Mouse (Mus musculus) erythroblast, adult 5-6 weeks (primary cell): ENCODE results near the gene Mrps18c. TPM values are rescaled to one million over a fixed set of nuclear protein-coding genes. Genes with fewer than 3 reads are reported as not detected.

Experiments used
- ATAC-seq: replicated peaks from 2 replicates; pipeline ENCODE4 v1.8.0; 2016; ENCODE audit warnings: moderate number of reproducible peaks, mild to moderate bottlenecking, moderate TSS enrichment, inconsistent platforms; ENCODE audit not compliant: poor library complexity, low FRiP score, severe bottlenecking
- total RNA-seq, 2 experiments: library from RNA; stranded (forward) in 1 of 2; stranded (reverse) in 1 of 2; fragments of 150-400 nt in 1 of 2; fragments of 200-764, 138-1000 nt in 1 of 2; gene quantifications; 2 replicates each; pipeline versions ENCODE4 v1.2.3 to v1.2.4; 2015 to 2017; ENCODE audit warnings: low replicate concordance in 2 of 2

The Mrps18c gene
- total RNA-seq, 2 experiments from 2014 or later: 15.8 to 36.8 TPM

GRCm38 (mm10) chr5:100822826-100823225, 24.4 kb downstream of the Mrps18c start:
- ATAC-seq: no peak

- no peak for ATAC-seq
Observed at GRCm38 (mm10) chr5:100825975-100826374, 27.5 kb downstream of the Mrps18c start.

- no peak for ATAC-seq
Observed at GRCm38 (mm10) chr5:100826531-100826930, 28.1 kb downstream of the Mrps18c start.

GRCm38 (mm10) chr5:100828701-100829100, 30.3 kb downstream of the Mrps18c start:
- no peak for ATAC-seq

- ATAC-seq: no peak
Observed at GRCm38 (mm10) chr5:100832680-100833079, 34.3 kb downstream of the Mrps18c start.

- ATAC-seq: no peak
Observed at GRCm38 (mm10) chr5:100833841-100834240, 35.4 kb downstream of the Mrps18c start.

GRCm38 (mm10) chr5:100835862-100836538, 37.6 kb downstream of the Mrps18c start:
- no peak for ATAC-seq

GRCm38 (mm10) chr5:100837907-100838306, 39.5 kb downstream of the Mrps18c start:
- ATAC-seq: no peak

- no peak for ATAC-seq
Observed at GRCm38 (mm10) chr5:100844485-100844884, 46.1 kb downstream of the Mrps18c start.

GRCm38 (mm10) chr5:100845485-100845847, 47.0 kb downstream of the Mrps18c start, which contains the start of gene Gpat3:
Gene Gpat3, plus strand, starts transcription at chr5:100845713.
- no peak for ATAC-seq

GRCm38 (mm10) chr5:100845848-100846598, 47.6 kb downstream of the Mrps18c start:
- ATAC-seq: no peak

- ATAC-seq: no peak
Observed at GRCm38 (mm10) chr5:100846599-100846920, 48.1 kb downstream of the Mrps18c start.

- no peak for ATAC-seq
Observed at GRCm38 (mm10) chr5:100847143-100847542, 48.7 kb downstream of the Mrps18c start.

- ATAC-seq: no peak
Observed at GRCm38 (mm10) chr5:100853963-100854362, 55.5 kb downstream of the Mrps18c start.

Other genes starting within 250 kb of the Mrps18c start
- gene Plac8, start 226.4 kb upstream of the Mrps18c start, total RNA-seq (2015; ENCODE audit: low replicate concordance): 479 and 590 TPM in 2 replicates
- gene Plac8, start 226.4 kb upstream of the Mrps18c start, total RNA-seq (2017; ENCODE audit: low replicate concordance): 231 and 307 TPM in 2 replicates
- 3.5 and 6.1 TPM in 2 replicates for gene Coq2, start 123.5 kb upstream of the Mrps18c start, total RNA-seq (2015; ENCODE audit: low replicate concordance)
- gene Coq2, start 123.5 kb upstream of the Mrps18c start, total RNA-seq (2017; ENCODE audit: low replicate concordance): 3.2 and 8.3 TPM in 2 replicates
- 3.8 and 5.0 TPM in 2 replicates for gene Hpse, start 78.9 kb upstream of the Mrps18c start, total RNA-seq (2015; ENCODE audit: low replicate concordance)
- 4.5 and 6.6 TPM in 2 replicates for gene Hpse, start 78.9 kb upstream of the Mrps18c start, total RNA-seq (2017; ENCODE audit: low replicate concordance)
- 9.0 and 34.6 TPM in 2 replicates for gene Helq, start within 50 bp of the Mrps18c start, total RNA-seq (2015; ENCODE audit: low replicate concordance)
- 10.7 and 25.5 TPM in 2 replicates for gene Helq, start within 50 bp of the Mrps18c start, total RNA-seq (2017; ENCODE audit: low replicate concordance)
- gene Abraxas1, start 22.3 kb downstream of the Mrps18c start, total RNA-seq (2015; ENCODE audit: low replicate concordance): 1.3 and 3.1 TPM in 2 replicates
- 10.5 and 12.9 TPM in 2 replicates for gene Abraxas1, start 22.3 kb downstream of the Mrps18c start, total RNA-seq (2017; ENCODE audit: low replicate concordance)
- gene Gpat3, start 47.1 kb downstream of the Mrps18c start, total RNA-seq (2015; ENCODE audit: low replicate concordance): 0.58 TPM in 1 of 2 replicates, not detected in the other
- 0.56 and 1.0 TPM in 2 replicates for gene Gpat3, start 47.1 kb downstream of the Mrps18c start, total RNA-seq (2017; ENCODE audit: low replicate concordance)